In genomic region chr8:87218956-87219482, GRCm38 (mm10) we compare ENCODE assay signal across 9 mouse cellular contexts.
DNase-seq lines count a peak whose midpoint lies in the region; TF ChIP-seq lines count a peak whose summit lies in the region.
"Had no signal": no experiment of that assay in that cellular context is flagged by ENCODE, and none has a peak within 500 bp of the region (broad histone marks: within the 10 kb centered on the region; RNA-seq: fewer than 3 reads in every experiment).

No protein-coding gene starts in this region.

- no peak overlapping the region for H3K27ac ChIP-seq in ES-E14 (ENCODE audit: insufficient read depth, low read depth, low read length, poor library complexity, severe bottlenecking)
- H3K27ac ChIP-seq: limb, embryonic 13.5 days had no signal

- in situ Hi-C loops in ES-E14 (cut with MboI; ENCODE audit: low sequenced_read_pairs in 2 of 2, unreplicated experiment in 2 of 2): no loop called here

- no peaks in the 10 kb centered on the region for H3K36me3 ChIP-seq in ES-E14 (ENCODE audit: control insufficient read depth, insufficient read depth, low read length, poor library complexity, severe bottlenecking)
- H3K36me3 ChIP-seq: limb, embryonic 13.5 days had no signal

- H3K9ac ChIP-seq in ES-E14 (ENCODE audit: insufficient read depth, low read depth, low read length, poor library complexity, severe bottlenecking): no peak overlapping the region
- H3K9ac ChIP-seq: limb, embryonic 13.5 days had no signal

- DNase-seq in kidney, adult 8-10 months: peak; percentile 3 to 26
- no peak for DNase-seq in kidney, adult 11 months
- DNase-seq in ES-E14 (ENCODE audit: low read depth, low spot score): peak; percentile 47
- DNase-seq in cerebellum, adult 11-12 months: peak; percentile 82
- peak; percentile 1 for DNase-seq in induced T-regulatory cell, adult 2 months (ENCODE audit: low read depth)
- peak; percentile 33 for DNase-seq in urinary bladder, postnatal 25 days (ENCODE audit: low spot score)
- no peak for DNase-seq in right cerebral cortex, postnatal 10 days (ENCODE audit: low spot score in 2 of 2)
- no peak for DNase-seq in frontal cortex, postnatal 10 days (ENCODE audit: low spot score in 2 of 2)

- no peak overlapping the region for H3K4me3 ChIP-seq in ES-E14 (ENCODE audit: insufficient read depth in 1 of 2, low read depth in 1 of 2, low read length in 2 of 2, poor library complexity in 1 of 2, severe bottlenecking in 1 of 2)
- H3K4me3 ChIP-seq: limb, embryonic 13.5 days had no signal

- no peaks in the 10 kb centered on the region for H3K9me3 ChIP-seq in ES-E14 (ENCODE audit: control insufficient read depth, insufficient read depth, low read depth, low read length)
- H3K9me3 ChIP-seq: limb, embryonic 13.5 days had no signal

- H3K4me1 ChIP-seq in ES-E14 (ENCODE audit: control insufficient read depth in 2 of 2, insufficient read depth in 2 of 2, low read length in 2 of 2, poor library complexity in 1 of 2): peaks cover 5 to 10% of the 10 kb centered on the region in 2 experiments; a peak in 1 of 4 replicates

TF ChIP-seq in ES-E14, 5 proteins besides CTCF, POLR2A, EP300 and RAD21:
- TF ChIP-seq ZNF384 (IDR thresholded peaks at IDR 0.05; ENCODE audit: low read depth, low read length): no peak
- TF ChIP-seq HCFC1 (IDR thresholded peaks at IDR 0.05; ENCODE audit: borderline replicate concordance, insufficient read depth, low read length): no peak
- TF ChIP-seq ZC3H11A (IDR thresholded peaks at IDR 0.05; ENCODE audit: borderline replicate concordance, low read depth, low read length): peak; percentile 65; the same call in 1 of the 2 replicates

Comparison
In these comparisons a context has a peak if more than half of its experiments do, and no peak if none do; other contexts are left out.
1. DNase-seq: peak in kidney, adult 8-10 months (2 of 2), ES-E14 (single experiment), cerebellum, adult 11-12 months (single experiment), induced T-regulatory cell, adult 2 months (single experiment) and urinary bladder, postnatal 25 days (single experiment); none in kidney, adult 11 months (single experiment), right cerebral cortex, postnatal 10 days (0 of 2) and frontal cortex, postnatal 10 days (0 of 2).